Comparison of ENCODE assay signal across 10 mouse cellular contexts in genomic region chr9:40877146-40877880, GRCm38 (mm10). TPM values are rescaled to one million over a fixed set of nuclear protein-coding genes. Genes with fewer than 3 reads are reported as not detected.
DNase-seq lines count a peak whose midpoint lies in the region; ATAC-seq and TF ChIP-seq lines count a peak whose summit lies in the region.
"Had no signal": no experiment of that assay in that cellular context is flagged by ENCODE, and none has a peak within 500 bp of the region (broad histone marks: within the 10 kb centered on the region; RNA-seq: fewer than 3 reads in every experiment).

No protein-coding gene starts in this region.

- ATAC-seq in heart, embryonic 15.5 days (replicated peaks; ENCODE audit: insufficient number of reproducible peaks, insufficient read depth, low FRiP score, low read depth), result no peak
- 0 out of 2 replicates have a peak, but pooled peaks have one; percentile 10 for ATAC-seq in hindbrain, postnatal 0 days
- ATAC-seq in midbrain, embryonic 16.5 days, result 0 out of 2 replicates have a peak, but pooled peaks have one; percentile 11

- no peaks in the 10 kb centered on the region for H3K9me3 ChIP-seq in heart, embryonic 15.5 days (replicated peaks)
- no peaks in the 10 kb centered on the region for H3K9me3 ChIP-seq in embryonic facial prominence, embryonic 10.5 days
- H3K9me3 ChIP-seq in hindbrain, postnatal 0 days (ENCODE audit: low read length), result no peaks in the 10 kb centered on the region
- H3K9me3 ChIP-seq in midbrain, embryonic 16.5 days (replicated peaks; ENCODE audit: control insufficient read depth, low read length, poor library complexity, severe bottlenecking), result no peaks in the 10 kb centered on the region

- no peak overlapping the region for H3K9ac ChIP-seq in heart, embryonic 15.5 days
- H3K9ac ChIP-seq in hindbrain, postnatal 0 days (replicated peaks; ENCODE audit: low read length), result no peak overlapping the region
- no peak overlapping the region for H3K9ac ChIP-seq in midbrain, embryonic 16.5 days (ENCODE audit: low read depth, low read length)

- H3K27me3 ChIP-seq in heart, embryonic 15.5 days, result peaks cover 100% of the 10 kb centered on the region
- peaks cover 100% of the 10 kb centered on the region for H3K27me3 ChIP-seq in embryonic facial prominence, embryonic 10.5 days (replicated peaks; ENCODE audit: low read depth, poor library complexity, severe bottlenecking)
- peaks cover 62% of the 10 kb centered on the region for H3K27me3 ChIP-seq in hindbrain, postnatal 0 days (ENCODE audit: insufficient read depth, low read length)
- peaks cover 47% of the 10 kb centered on the region for H3K27me3 ChIP-seq in midbrain, embryonic 16.5 days (ENCODE audit: control insufficient read depth, insufficient read depth, low read depth, low read length)

- H3K4me2 ChIP-seq in heart, embryonic 15.5 days, result peak overlapping the region; percentile 58
- peak overlapping the region; percentile 28; the same call in 1 of the 2 replicates for H3K4me2 ChIP-seq in hindbrain, postnatal 0 days (ENCODE audit: low read depth, low read length)
- peak overlapping the region; percentile 28; the same call in 1 of the 2 replicates for H3K4me2 ChIP-seq in midbrain, embryonic 16.5 days (ENCODE audit: low read length)

- H3K36me3 ChIP-seq in heart, embryonic 15.5 days, result no peaks in the 10 kb centered on the region
- no peaks in the 10 kb centered on the region for H3K36me3 ChIP-seq in embryonic facial prominence, embryonic 10.5 days (replicated peaks)
- H3K36me3 ChIP-seq in hindbrain, postnatal 0 days (ENCODE audit: insufficient read depth, low read length), result no peaks in the 10 kb centered on the region
- no peaks in the 10 kb centered on the region for H3K36me3 ChIP-seq in midbrain, embryonic 16.5 days (ENCODE audit: control insufficient read depth, insufficient read depth, low read length)

- DNase-seq in heart, adult 8-10 months (ENCODE audit: low spot score), result no peak
- DNase-seq in embryonic facial prominence, embryonic 10.5 days (ENCODE audit: low spot score), result no peak
- no peak for DNase-seq in hindbrain, postnatal 0 days (ENCODE audit: low spot score)
- no peak for DNase-seq in frontal cortex, postnatal 10 days (ENCODE audit: low spot score in 2 of 2)
- DNase-seq in left cerebral cortex, adult 11 months (ENCODE audit: low spot score), result no peak
- no peak for DNase-seq in spleen, postnatal 36 days (ENCODE audit: low spot score in 2 of 2)
- DNase-seq: cerebellum, adult 11-12 months had no signal

- H3K27ac ChIP-seq in heart, embryonic 15.5 days, result no peak overlapping the region
- no peak overlapping the region for H3K27ac ChIP-seq in embryonic facial prominence, embryonic 10.5 days (replicated peaks)
- H3K27ac ChIP-seq in hindbrain, postnatal 0 days, result no peak overlapping the region
- H3K27ac ChIP-seq in midbrain, embryonic 16.5 days (ENCODE audit: low read length), result no peak overlapping the region

- H3K4me3 ChIP-seq in heart, embryonic 15.5 days, result peak overlapping the region; percentile 36
- peak overlapping the region; percentile 36 for H3K4me3 ChIP-seq in embryonic facial prominence, embryonic 10.5 days
- 0 out of 2 replicates have a peak overlapping the region, but pooled peaks have one; percentile 16 for H3K4me3 ChIP-seq in hindbrain, postnatal 0 days (ENCODE audit: low read length)
- peak overlapping the region; percentile 6; the same call in 1 of the 2 replicates for H3K4me3 ChIP-seq in midbrain, embryonic 16.5 days (ENCODE audit: low read depth, low read length)

- no peak for TF ChIP-seq CTCF in hindbrain, postnatal 0 days (IDR thresholded peaks at IDR 0.05; ENCODE audit: low read depth)

- WGBS in heart, embryonic 15.5 days, result 2% methylated on average over 42 of the region's 42 CpGs
- 2% methylated on average over 42 of the region's 42 CpGs for WGBS in embryonic facial prominence, embryonic 10.5 days
- WGBS in hindbrain, postnatal 0 days, result 1% methylated on average over 42 of the region's 42 CpGs
- WGBS in midbrain, embryonic 16.5 days, result under 1% methylated on average over 42 of the region's 42 CpGs

- H3K4me1 ChIP-seq in heart, embryonic 15.5 days (replicated peaks), result peaks cover 18% of the 10 kb centered on the region
- peaks cover 22% of the 10 kb centered on the region for H3K4me1 ChIP-seq in embryonic facial prominence, embryonic 10.5 days
- H3K4me1 ChIP-seq in hindbrain, postnatal 0 days (ENCODE audit: insufficient read depth, low read length), result no peaks in the 10 kb centered on the region
- no peaks in the 10 kb centered on the region; the same call in 1 of the 2 replicates for H3K4me1 ChIP-seq in midbrain, embryonic 16.5 days (ENCODE audit: control insufficient read depth, insufficient read depth, low read length)

RNA-seq across cellular contexts. Expression of gene Bsx, which starts 3.4 kb away (rescaled TPM):
- polyA plus RNA-seq in heart, embryonic 15.5 days (2015; fragmentation: Nextera tagmentation; extraction: Ambion mirVana), result not detected in 2 replicates
- total RNA-seq in heart, adult 8-10 months (2022), result not detected
- polyA plus RNA-seq in embryonic facial prominence, embryonic 10.5 days (2016; fragmentation: Nextera tagmentation; extraction: Ambion mirVana), result 0.05 TPM in 1 of 2 replicates, not detected in the other
- total RNA-seq in hindbrain, postnatal 0 days (2014; rRNA removed), result not detected in 2 replicates
- polyA plus RNA-seq in hindbrain, postnatal 0 days (2015; fragmentation: Nextera tagmentation; extraction: Ambion mirVana), result not detected in 2 replicates
- polyA plus RNA-seq in midbrain, embryonic 16.5 days (2015; fragmentation: Nextera tagmentation; extraction: Ambion mirVana), result 1.8 and 2.5 TPM in 2 replicates
- polyA plus RNA-seq: gonadal fat pad, adult 2 months had no signal
